Mouse (Mus musculus): ENCODE data around the gene Gm2026.
"Not testable (repeated sequence)": the region's sequence is repeated elsewhere in the genome, so short reads cannot be mapped to it uniquely, and the experiment has no call there.

The Gm2026 gene

GRCm38 (mm10) chr2:175965031-175965430 lies at the start of gene Gm2026:
Gene Gm2026 (plus strand): TSS chr2:175965331.
- DNase-seq: not testable (repeated sequence)

DNA sequence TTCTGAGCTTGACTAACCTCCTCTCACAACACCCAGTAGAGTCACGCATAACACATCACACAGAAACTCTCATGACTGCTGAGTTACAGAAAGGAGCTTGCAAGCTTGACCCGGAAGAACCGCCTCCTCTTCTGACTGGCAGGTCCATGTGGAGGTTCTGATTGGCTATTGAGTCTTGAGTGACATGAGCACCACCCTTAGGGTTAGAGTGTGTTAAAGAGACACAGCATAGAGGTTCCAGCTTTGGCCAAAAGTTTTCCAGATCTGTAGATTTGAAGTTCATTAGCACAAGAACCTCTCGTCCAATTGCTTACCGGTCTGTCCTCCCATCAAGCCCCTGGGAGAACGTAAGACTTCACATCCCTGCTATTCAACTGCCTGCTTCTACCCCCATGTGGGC lies 34.1 kb upstream of the Gm2026 start, which contains the start of gene Zfp966:
Zfp966 (minus strand) TSS at position 101 of the 400 bp plus-strand sequence.
- DNase-seq: not testable (repeated sequence)
